Mouse (Mus musculus): ENCODE measurements around the gene Snrnp25. TPM values are rescaled to one million over a fixed set of nuclear protein-coding genes. Genes with fewer than 3 reads are reported as not detected.

The Snrnp25 gene
- polyA plus RNA-seq, 1 experiment from 2014 or later = 66.7 TPM

- Histone ChIP-seq H3K4me3 (no peak overlapping the region), H3K27ac (replicated peaks) (no peak overlapping the region), H3K4me1 (peaks cover 33% of the 10 kb centered on the region), H3K9me3 (no peaks in the 10 kb centered on the region), H3K36me3 (no peaks in the 10 kb centered on the region), H3K27me3 (peaks cover 40% of the 10 kb centered on the region), H3K9ac (replicated peaks) (no peak overlapping the region), H3K4me2 (replicated peaks) (no peak overlapping the region)
- ATAC-seq (ENCODE audit: low FRiP score, low read depth) = no peak
- WGBS = 92% methylated on average over 10 of the region's 10 CpGs
Measured at GRCm38 (mm10) chr11:32219287-32219686, 14.1 kb downstream of the Snrnp25 start.

GRCm38 (mm10) chr11:32220607-32221224, 15.5 kb downstream of the Snrnp25 start:
- WGBS = 43% methylated on average over 10 of the region's 10 CpGs
- Histone ChIP-seq H3K4me1 (peaks cover 33% of the 10 kb centered on the region), H3K27ac (replicated peaks) (no peak overlapping the region), H3K27me3 (peaks cover 50% of the 10 kb centered on the region), H3K36me3 (no peaks in the 10 kb centered on the region), H3K9me3 (no peaks in the 10 kb centered on the region), H3K4me3 (peak overlapping the region; percentile 70), H3K9ac (replicated peaks) (peak overlapping the region; percentile 69), H3K4me2 (replicated peaks) (peak overlapping the region; percentile 93)
- ATAC-seq (ENCODE audit: low FRiP score, low read depth) = peak; percentile 18; the same call in 1 of the 2 replicates

GRCm38 (mm10) chr11:32221225-32221950, 16.2 kb downstream of the Snrnp25 start:
- H3K36me3 ChIP-seq = no peaks in the 10 kb centered on the region
- under 1% methylated on average over 44 of the region's 46 CpGs for WGBS
- ATAC-seq (ENCODE audit: low FRiP score, low read depth) = peak; percentile 29; the same call in 1 of the 2 replicates
- peak overlapping the region; percentile 70 for H3K4me3 ChIP-seq
- peaks cover 50% of the 10 kb centered on the region for H3K27me3 ChIP-seq
- H3K4me1 ChIP-seq = peaks cover 33% of the 10 kb centered on the region
- H3K4me2 ChIP-seq (replicated peaks) = peak overlapping the region; percentile 93
- H3K9me3 ChIP-seq = no peaks in the 10 kb centered on the region
- peak overlapping the region; percentile 69 for H3K9ac ChIP-seq (replicated peaks)
- H3K27ac ChIP-seq (replicated peaks) = peak overlapping the region; percentile 52

GRCm38 (mm10) chr11:32221951-32222409, 16.8 kb downstream of the Snrnp25 start, which contains the start of gene Rhbdf1:
Gene Rhbdf1, minus strand, starts transcription at chr11:32222300.
- peak within 1 kb of the TSS; percentile 93 for H3K4me2 ChIP-seq (replicated peaks)
- WGBS = under 1% methylated on average over 72 of the region's 72 CpGs
- peak; percentile 17 for ATAC-seq (ENCODE audit: low FRiP score, low read depth)
- H3K27me3 ChIP-seq = peaks cover 50% of the 10 kb centered on the region
- H3K9ac ChIP-seq (replicated peaks) = peak within 1 kb of the TSS; percentile 69
- peaks cover 39% of the 10 kb centered on the region for H3K4me1 ChIP-seq
- peak within 1 kb of the TSS; percentile 52 for H3K27ac ChIP-seq (replicated peaks)
- H3K36me3 ChIP-seq = no peaks in the 10 kb centered on the region
- H3K4me3 ChIP-seq = peak within 1 kb of the TSS; percentile 70
- no peaks in the 10 kb centered on the region for H3K9me3 ChIP-seq

- H3K9me3 ChIP-seq = no peaks in the 10 kb centered on the region
- H3K4me3 ChIP-seq = peak overlapping the region; percentile 70
- 10% methylated on average over 21 of the region's 21 CpGs for WGBS
- peaks cover 46% of the 10 kb centered on the region for H3K4me1 ChIP-seq
- no peaks in the 10 kb centered on the region for H3K36me3 ChIP-seq
- peak overlapping the region; percentile 93 for H3K4me2 ChIP-seq (replicated peaks)
- no peak for ATAC-seq (ENCODE audit: low FRiP score, low read depth)
- H3K27me3 ChIP-seq = peaks cover 50% of the 10 kb centered on the region
- H3K9ac ChIP-seq (replicated peaks) = peak overlapping the region; percentile 69; the same call in 1 of the 2 replicates
- H3K27ac ChIP-seq (replicated peaks) = 0 out of 2 replicates have a peak overlapping the region, but pooled peaks have one; percentile 2
Measured at GRCm38 (mm10) chr11:32222570-32223194, 17.5 kb downstream of the Snrnp25 start.

GRCm38 (mm10) chr11:32223297-32223967, 18.2 kb downstream of the Snrnp25 start:
- peaks cover 41% of the 10 kb centered on the region for H3K4me1 ChIP-seq
- no peak overlapping the region for H3K4me2 ChIP-seq (replicated peaks)
- WGBS = 69% methylated on average over 4 of the region's 4 CpGs
- H3K9ac ChIP-seq (replicated peaks) = no peak overlapping the region
- H3K27ac ChIP-seq (replicated peaks) = no peak overlapping the region
- no peak overlapping the region for H3K4me3 ChIP-seq
- ATAC-seq (ENCODE audit: low FRiP score, low read depth) = no peak
- no peaks in the 10 kb centered on the region for H3K9me3 ChIP-seq
- H3K36me3 ChIP-seq = no peaks in the 10 kb centered on the region
- H3K27me3 ChIP-seq = peaks cover 50% of the 10 kb centered on the region

- H3K4me3 ChIP-seq = no peak overlapping the region
- 45% methylated on average over 4 of the region's 4 CpGs for WGBS
- H3K27ac ChIP-seq (replicated peaks) = no peak overlapping the region
- H3K36me3 ChIP-seq = peaks cover 10% of the 10 kb centered on the region
- ATAC-seq (ENCODE audit: low FRiP score, low read depth) = no peak
- H3K4me1 ChIP-seq = peaks cover 36% of the 10 kb centered on the region
- no peak overlapping the region for H3K9ac ChIP-seq (replicated peaks)
- no peaks in the 10 kb centered on the region for H3K9me3 ChIP-seq
- no peak overlapping the region for H3K4me2 ChIP-seq (replicated peaks)
- H3K27me3 ChIP-seq = peaks cover 50% of the 10 kb centered on the region
Measured at GRCm38 (mm10) chr11:32224468-32225139, 19.4 kb downstream of the Snrnp25 start.

GRCm38 (mm10) chr11:32225222-32226104, 20.2 kb downstream of the Snrnp25 start:
- H3K4me2 ChIP-seq (replicated peaks) = no peak overlapping the region
- no peak overlapping the region for H3K9ac ChIP-seq (replicated peaks)
- H3K4me3 ChIP-seq = no peak overlapping the region
- H3K27ac ChIP-seq (replicated peaks) = no peak overlapping the region
- H3K36me3 ChIP-seq = peaks cover 16% of the 10 kb centered on the region
- H3K27me3 ChIP-seq = peaks cover 47% of the 10 kb centered on the region
- WGBS = 61% methylated on average over 7 of the region's 7 CpGs
- no peak for ATAC-seq (ENCODE audit: low FRiP score, low read depth)
- H3K9me3 ChIP-seq = no peaks in the 10 kb centered on the region
- H3K4me1 ChIP-seq = peaks cover 36% of the 10 kb centered on the region

- Histone ChIP-seq H3K9me3 (no peaks in the 10 kb centered on the region), H3K4me1 (peaks cover 28% of the 10 kb centered on the region), H3K27me3 (peaks cover 39% of the 10 kb centered on the region), H3K9ac (replicated peaks) (peak within 1 kb of the TSS; percentile 79), H3K27ac (replicated peaks) (peak within 1 kb of the TSS; percentile 69; the same call in 1 of the 2 replicates), H3K4me2 (replicated peaks) (peak within 1 kb of the TSS; percentile 69), H3K36me3 (peaks cover 23% of the 10 kb centered on the region), H3K4me3 (peak within 1 kb of the TSS; percentile 70)
- peak; percentile 81 for ATAC-seq (ENCODE audit: low FRiP score, low read depth)
- 4% methylated on average over 47 of the region's 47 CpGs for WGBS
Measured at GRCm38 (mm10) chr11:32226124-32226871, 21.1 kb downstream of the Snrnp25 start, which contains the start of gene Mpg. Gene Mpg, plus strand, starts transcription at chr11:32226505.

- peaks cover 30% of the 10 kb centered on the region for H3K36me3 ChIP-seq
- H3K27me3 ChIP-seq = peaks cover 32% of the 10 kb centered on the region
- H3K4me1 ChIP-seq = peaks cover 24% of the 10 kb centered on the region
- ATAC-seq (ENCODE audit: low FRiP score, low read depth) = no peak
- peak overlapping the region; percentile 79 for H3K9ac ChIP-seq (replicated peaks)
- no peak overlapping the region for H3K27ac ChIP-seq (replicated peaks)
- H3K4me2 ChIP-seq (replicated peaks) = peak overlapping the region; percentile 69
- WGBS = 50% methylated on average over 1 of the region's 1 CpGs
- H3K9me3 ChIP-seq = no peaks in the 10 kb centered on the region
- peak overlapping the region; percentile 70 for H3K4me3 ChIP-seq
Measured at GRCm38 (mm10) chr11:32227041-32227440, 21.8 kb downstream of the Snrnp25 start.
